Mouse (Mus musculus): Measurements from ENCODE around the gene Ppfibp2.

Gene Ppfibp2

GRCm38 (mm10) chr7:107594857-107595402, at the start of gene Ppfibp2:
Ppfibp2 (plus strand) TSS chr7:107595207.
- in situ Hi-C loops (cut with MboI; ENCODE audit: low sequenced_read_pairs): no loop called here

GRCm38 (mm10) chr7:107547872-107548271, 47.1 kb upstream of the Ppfibp2 start:
- in situ Hi-C loops (cut with MboI; ENCODE audit: low sequenced_read_pairs): no loop called here

GRCm38 (mm10) chr7:107553461-107553860, 41.5 kb upstream of the Ppfibp2 start:
- in situ Hi-C loops (cut with MboI; ENCODE audit: low sequenced_read_pairs): no loop called here

GRCm38 (mm10) chr7:107555906-107556305, 39.1 kb upstream of the Ppfibp2 start:
- in situ Hi-C loops (cut with MboI; ENCODE audit: low sequenced_read_pairs): no loop called here

- in situ Hi-C loops (cut with MboI; ENCODE audit: low sequenced_read_pairs): no loop called here
These were observed 34.3 kb upstream of the Ppfibp2 start for GRCm38 (mm10) chr7:107560675-107561074.

GRCm38 (mm10) chr7:107561584-107561983, 33.4 kb upstream of the Ppfibp2 start:
- in situ Hi-C loops (cut with MboI; ENCODE audit: low sequenced_read_pairs): no loop called here

GRCm38 (mm10) chr7:107563727-107564126, 31.3 kb upstream of the Ppfibp2 start:
- in situ Hi-C loops (cut with MboI; ENCODE audit: low sequenced_read_pairs): no loop called here

GRCm38 (mm10) chr7:107567261-107567671, 27.7 kb upstream of the Ppfibp2 start, which contains the start of gene Olfml1:
Olfml1 (plus strand) TSS chr7:107567446.
- in situ Hi-C loops (cut with MboI; ENCODE audit: low sequenced_read_pairs): no loop called here

GRCm38 (mm10) chr7:107567674-107568073, 27.3 kb upstream of the Ppfibp2 start:
- in situ Hi-C loops (cut with MboI; ENCODE audit: low sequenced_read_pairs): no loop called here

- in situ Hi-C loops (cut with MboI; ENCODE audit: low sequenced_read_pairs): no loop called here
These were observed 26.0 kb upstream of the Ppfibp2 start for GRCm38 (mm10) chr7:107568971-107569370.

- in situ Hi-C loops (cut with MboI; ENCODE audit: low sequenced_read_pairs): no loop called here
These were observed 21.2 kb upstream of the Ppfibp2 start for GRCm38 (mm10) chr7:107573856-107574255.

GRCm38 (mm10) chr7:107574276-107574675, 20.7 kb upstream of the Ppfibp2 start:
- in situ Hi-C loops (cut with MboI; ENCODE audit: low sequenced_read_pairs): no loop called here

GRCm38 (mm10) chr7:107592641-107593040, 2.4 kb upstream of the Ppfibp2 start:
- in situ Hi-C loops (cut with MboI; ENCODE audit: low sequenced_read_pairs): no loop called here

- in situ Hi-C loops (cut with MboI; ENCODE audit: low sequenced_read_pairs): no loop called here
These were observed 1.1 kb upstream of the Ppfibp2 start for GRCm38 (mm10) chr7:107593904-107594303.

GRCm38 (mm10) chr7:107594325-107594856, 616 bp upstream of the Ppfibp2 start:
- in situ Hi-C loops (cut with MboI; ENCODE audit: low sequenced_read_pairs): no loop called here

- in situ Hi-C loops (cut with MboI; ENCODE audit: low sequenced_read_pairs): no loop called here
These were observed 419 bp downstream of the Ppfibp2 start for GRCm38 (mm10) chr7:107595426-107595825.

GRCm38 (mm10) chr7:107596753-107597152, 1.7 kb downstream of the Ppfibp2 start:
- in situ Hi-C loops (cut with MboI; ENCODE audit: low sequenced_read_pairs): no loop called here

- in situ Hi-C loops (cut with MboI; ENCODE audit: low sequenced_read_pairs): no loop called here
These were observed 2.9 kb downstream of the Ppfibp2 start for GRCm38 (mm10) chr7:107597956-107598355.

- in situ Hi-C loops (cut with MboI; ENCODE audit: low sequenced_read_pairs): no loop called here
These were observed 5.6 kb downstream of the Ppfibp2 start for GRCm38 (mm10) chr7:107600651-107601050.

GRCm38 (mm10) chr7:107602505-107602904, 7.5 kb downstream of the Ppfibp2 start:
- in situ Hi-C loops (cut with MboI; ENCODE audit: low sequenced_read_pairs): no loop called here

GRCm38 (mm10) chr7:107602913-107603312, 7.9 kb downstream of the Ppfibp2 start:
- in situ Hi-C loops (cut with MboI; ENCODE audit: low sequenced_read_pairs): no loop called here

GRCm38 (mm10) chr7:107607766-107608165, 12.8 kb downstream of the Ppfibp2 start:
- in situ Hi-C loops (cut with MboI; ENCODE audit: low sequenced_read_pairs): no loop called here

Data from CH12F3 (cell line).